Mouse (Mus musculus): ENCODE data around the gene Atxn7l1. TPM values are rescaled to one million over a fixed set of nuclear protein-coding genes. Genes with fewer than 3 reads are reported as not detected.

The Atxn7l1 gene
- polyA plus RNA-seq, 1 experiment from 2014 or later = 42.0 TPM

DNA sequence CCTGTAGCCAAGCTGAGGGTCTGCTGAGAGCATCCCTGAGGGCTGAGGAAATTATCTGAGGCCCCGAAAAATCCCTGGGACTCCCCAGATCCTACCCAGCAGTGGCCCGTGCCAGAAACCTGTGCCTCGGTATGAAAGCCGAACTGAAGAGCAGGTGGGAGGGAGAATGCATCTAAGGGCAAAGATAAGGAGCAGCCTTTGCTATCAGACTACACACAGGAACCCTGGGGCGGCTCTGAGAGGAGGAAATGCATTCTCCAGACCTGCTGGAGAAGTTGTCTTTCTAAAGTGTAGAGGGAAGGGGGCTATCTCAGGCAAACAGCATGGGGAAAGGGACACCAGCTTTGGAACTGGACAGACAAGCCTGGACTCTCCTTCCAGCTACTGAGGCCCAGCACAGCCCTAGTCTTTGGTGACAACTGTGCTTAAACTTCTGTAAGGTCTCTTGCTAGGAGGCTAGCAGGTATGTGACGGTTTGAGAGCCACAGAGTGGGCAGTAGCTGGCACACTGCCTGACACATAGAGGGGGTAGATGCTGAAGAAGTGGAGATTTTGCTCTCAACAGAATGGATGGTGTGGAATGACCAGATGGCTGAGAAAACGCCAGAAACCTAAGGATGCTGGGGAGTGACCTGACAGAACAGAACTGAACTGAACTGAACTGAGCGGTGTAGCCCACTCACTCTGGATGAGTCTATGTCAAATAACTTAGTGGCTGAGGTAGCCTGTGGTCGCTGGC is 170.5 kb downstream of the Atxn7l1 start:
- ChIA-PET POLR2A (no interaction called here), CTCF (interaction anchor here (0.9 kb wide), 1 partner anchor 33 kb away, joined by 3 read pairs; no protein-coding TSS in a partner anchor)
- no peak for TF ChIP-seq CTCF (IDR thresholded peaks at IDR 0.05)
- DNase-seq (ENCODE audit: low read depth, low spot score) = no peak
- in situ Hi-C loops (cut with MboI; ENCODE audit: low pct_unique_long_range_greater_than_20kb) = no loop called here
- no peaks in the 10 kb centered on the region for H3K27me3 ChIP-seq
- ATAC-seq = no peak

DNA sequence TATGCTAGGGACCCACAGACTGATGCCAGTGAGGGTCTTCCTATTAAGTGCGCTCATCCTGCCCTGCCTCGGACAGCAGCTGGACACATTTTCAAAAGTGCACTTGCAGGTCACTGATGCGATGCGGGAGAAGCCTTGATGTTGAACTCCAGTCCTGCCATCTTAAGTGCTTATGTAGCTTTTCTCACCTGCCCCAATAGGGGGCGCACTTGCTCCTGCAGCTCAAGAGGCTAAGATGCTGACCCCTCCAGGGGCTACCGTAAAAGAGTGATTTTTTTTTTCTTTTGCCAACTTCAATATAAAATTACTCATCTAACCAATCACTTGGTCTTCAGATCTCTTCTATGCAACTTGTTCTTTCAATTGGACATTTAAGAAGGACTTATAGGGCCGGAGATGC is 175.1 kb downstream of the Atxn7l1 start:
- DNase-seq (ENCODE audit: low read depth, low spot score) (no peak), ATAC-seq (no peak)
- TF ChIP-seq CTCF (IDR thresholded peaks at IDR 0.05) = no peak
- POLR2A ChIA-PET = no interaction called here
- CTCF ChIA-PET = no interaction called here
- in situ Hi-C loops (cut with MboI; ENCODE audit: low pct_unique_long_range_greater_than_20kb) = no loop called here
- H3K27me3 ChIP-seq = no peaks in the 10 kb centered on the region

DNA sequence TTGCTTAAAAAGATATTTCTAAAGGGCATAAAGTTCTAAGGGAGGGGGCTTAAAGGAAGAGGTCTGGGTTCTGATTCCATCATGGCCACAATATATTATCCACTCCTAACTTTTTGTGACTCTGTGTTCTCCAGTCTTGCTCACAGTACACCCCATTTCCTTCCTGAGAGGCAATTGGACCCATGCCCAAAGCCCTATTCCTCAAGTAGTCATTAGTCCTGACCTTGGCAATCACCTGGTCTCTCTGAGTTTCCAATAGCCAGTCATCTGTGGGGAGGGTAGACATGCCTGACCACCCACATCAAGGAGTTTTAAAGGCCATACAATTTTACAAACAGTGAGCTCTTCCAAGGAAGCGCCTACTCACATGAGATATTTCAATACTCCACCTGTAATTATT is 176.3 kb downstream of the Atxn7l1 start:
- POLR2A ChIA-PET = no interaction called here
- DNase-seq (ENCODE audit: low read depth, low spot score) (no peak), ATAC-seq (no peak)
- H3K27me3 ChIP-seq = no peaks in the 10 kb centered on the region
- TF ChIP-seq CTCF (IDR thresholded peaks at IDR 0.05) = no peak
- CTCF ChIA-PET = interaction anchor here (1.5 to 1.6 kb wide), 2 partner anchors 39 to 56 kb away, joined by 3 to 4 read pairs; no protein-coding TSS in a partner anchor
- in situ Hi-C loops (cut with MboI; ENCODE audit: low pct_unique_long_range_greater_than_20kb) = no loop called here

DNA sequence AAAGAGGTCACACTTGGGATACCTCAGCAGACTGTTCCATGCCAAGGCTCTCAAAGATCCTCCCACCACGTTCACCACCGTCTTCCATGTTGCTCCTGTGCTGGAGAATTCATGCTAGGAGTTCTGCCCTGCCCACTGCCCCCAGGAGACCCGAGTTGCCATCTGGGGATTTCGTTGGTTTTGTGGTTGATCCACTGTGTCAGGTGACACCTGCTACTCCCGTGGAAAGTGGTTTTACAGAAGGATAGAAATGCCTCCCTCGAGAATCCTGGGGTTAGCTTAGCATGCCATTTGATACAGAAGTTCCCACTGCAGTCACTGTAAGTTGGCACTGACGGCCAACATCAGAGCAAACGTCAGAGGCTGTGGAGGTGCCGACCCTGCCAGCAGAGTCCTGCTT is 177.9 kb downstream of the Atxn7l1 start:
- no peak for TF ChIP-seq CTCF (IDR thresholded peaks at IDR 0.05)
- in situ Hi-C loops (cut with MboI; ENCODE audit: low pct_unique_long_range_greater_than_20kb) = loop anchor here (5.0 kb wide), 1 partner anchor 298 kb away; no protein-coding TSS in a partner anchor
- POLR2A ChIA-PET = no interaction called here
- ATAC-seq = no peak
- DNase-seq (ENCODE audit: low read depth, low spot score) = no peak
- CTCF ChIA-PET = interaction anchor here (1.3 to 1.6 kb wide), 2 partner anchors 14 to 40 kb away, joined by 3 to 4 read pairs; no protein-coding TSS in a partner anchor
- no peaks in the 10 kb centered on the region for H3K27me3 ChIP-seq

DNA sequence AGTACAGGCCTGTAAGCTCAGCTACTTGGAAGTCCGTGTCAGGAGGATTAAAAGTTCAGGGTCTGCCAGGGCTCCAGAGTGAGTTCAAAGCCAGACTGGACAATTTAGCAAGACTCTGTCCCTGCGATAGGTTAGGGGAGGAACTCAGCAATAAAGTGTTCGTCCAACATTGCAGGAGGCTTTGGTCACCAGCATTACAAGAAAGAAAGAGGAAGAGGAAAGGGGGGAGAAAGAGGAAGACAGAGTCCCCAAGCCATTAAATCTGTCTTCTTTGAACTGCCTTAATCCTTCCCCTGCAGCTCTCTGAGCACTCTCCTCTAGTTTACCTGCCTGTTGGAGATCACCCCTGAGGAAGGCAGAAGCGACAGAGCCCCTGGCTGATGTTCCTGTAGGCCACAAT is 184.6 kb downstream of the Atxn7l1 start:
- TF ChIP-seq CTCF (IDR thresholded peaks at IDR 0.05) = no peak
- POLR2A ChIA-PET = no interaction called here
- no peak for ATAC-seq
- in situ Hi-C loops (cut with MboI; ENCODE audit: low pct_unique_long_range_greater_than_20kb) = no loop called here
- DNase-seq (ENCODE audit: low read depth, low spot score) = no peak
- CTCF ChIA-PET = no interaction called here
- H3K27me3 ChIP-seq = no peaks in the 10 kb centered on the region

GRCm38 (mm10) chr12:33332796-33333195 is 185.3 kb downstream of the Atxn7l1 start:
- ATAC-seq (no peak), DNase-seq (ENCODE audit: low read depth, low spot score) (no peak)
- no peak for TF ChIP-seq CTCF (IDR thresholded peaks at IDR 0.05)
- in situ Hi-C loops (cut with MboI; ENCODE audit: low pct_unique_long_range_greater_than_20kb) = no loop called here
- POLR2A ChIA-PET = no interaction called here
- H3K27me3 ChIP-seq = no peaks in the 10 kb centered on the region
- CTCF ChIA-PET = interaction anchor here (1.7 kb wide), 1 partner anchor 310 kb away, joined by 4 read pairs; no protein-coding TSS in a partner anchor

GRCm38 (mm10) chr12:33333914-33334313 is 186.4 kb downstream of the Atxn7l1 start:
- TF ChIP-seq CTCF (IDR thresholded peaks at IDR 0.05) = peak; percentile 94
- H3K27me3 ChIP-seq = no peaks in the 10 kb centered on the region
- POLR2A ChIA-PET = interaction anchor here (1.4 kb wide), 1 partner anchor 172 kb away, joined by 3 read pairs; no protein-coding TSS in a partner anchor
- ATAC-seq = peak; percentile 80
- CTCF ChIA-PET = interaction anchor here (0.9 to 1.7 kb wide), 6 partner anchors 27 to 311 kb away, joined by 3 to 4 read pairs (median 4); no protein-coding TSS in a partner anchor
- peak; percentile 51 for DNase-seq (ENCODE audit: low read depth, low spot score)
- in situ Hi-C loops (cut with MboI; ENCODE audit: low pct_unique_long_range_greater_than_20kb) = no loop called here

GRCm38 (mm10) chr12:33334511-33334910 is 187.0 kb downstream of the Atxn7l1 start:
- no peaks in the 10 kb centered on the region for H3K27me3 ChIP-seq
- POLR2A ChIA-PET = interaction anchor here (1.4 kb wide), 1 partner anchor 173 kb away, joined by 3 read pairs; no protein-coding TSS in a partner anchor
- DNase-seq (ENCODE audit: low read depth, low spot score) (no peak), ATAC-seq (no peak)
- TF ChIP-seq CTCF (IDR thresholded peaks at IDR 0.05) = no peak
- in situ Hi-C loops (cut with MboI; ENCODE audit: low pct_unique_long_range_greater_than_20kb) = no loop called here
- CTCF ChIA-PET = interaction anchor here (0.9 to 1.7 kb wide), 6 partner anchors 27 to 312 kb away, joined by 3 to 4 read pairs (median 4); no protein-coding TSS in a partner anchor

DNA sequence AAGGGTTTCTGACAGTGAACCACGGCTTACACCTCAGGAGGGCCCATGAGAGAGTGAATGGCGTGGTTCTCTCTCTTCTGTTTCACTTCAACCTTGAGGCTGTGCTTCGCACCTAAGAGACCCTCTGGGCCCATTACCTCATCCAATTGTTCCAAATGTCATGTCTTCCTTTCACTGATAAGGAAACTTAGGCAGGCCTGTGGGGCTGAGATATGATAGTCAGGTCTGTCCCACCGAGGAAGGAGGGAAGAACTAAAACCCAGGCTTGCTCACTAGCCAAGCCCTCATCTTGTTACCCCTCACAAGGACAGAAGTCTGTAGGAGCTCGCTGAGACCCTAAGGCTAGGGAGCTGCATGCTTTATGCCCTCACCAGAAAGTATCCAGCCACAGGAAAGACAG is 187.5 kb downstream of the Atxn7l1 start:
- no peaks in the 10 kb centered on the region for H3K27me3 ChIP-seq
- no peak for ATAC-seq
- in situ Hi-C loops (cut with MboI; ENCODE audit: low pct_unique_long_range_greater_than_20kb) = loop anchor here (5.0 kb wide), 1 partner anchor 53 kb away; no protein-coding TSS in a partner anchor
- ChIA-PET POLR2A (interaction anchor here (1.4 kb wide), 1 partner anchor 173 kb away, joined by 3 read pairs; no protein-coding TSS in a partner anchor), CTCF (interaction anchor here (1.0 kb wide), 2 partner anchors 51 to 54 kb away, joined by 3 read pairs; no protein-coding TSS in a partner anchor)
- no peak for TF ChIP-seq CTCF (IDR thresholded peaks at IDR 0.05)
- DNase-seq (ENCODE audit: low read depth, low spot score) = no peak

DNA sequence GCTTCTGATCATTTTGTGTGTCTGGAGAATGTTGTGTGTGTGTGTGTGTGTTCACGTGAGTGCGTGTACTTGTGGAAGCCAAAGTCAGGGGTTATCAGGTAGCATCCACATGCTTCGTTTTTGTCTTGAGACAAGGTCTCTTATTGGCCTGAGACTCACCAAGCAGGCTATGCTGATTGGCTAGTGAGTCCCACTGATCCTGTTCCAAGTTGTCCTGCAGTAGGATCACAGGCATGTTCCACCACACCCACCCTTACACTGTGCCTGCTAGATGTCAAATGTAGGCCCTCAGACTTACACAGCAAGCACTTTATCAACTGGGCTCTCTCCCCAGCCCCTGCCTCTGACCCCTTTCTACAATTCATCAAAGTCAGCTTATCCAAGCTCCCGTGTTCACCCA is 187.9 kb downstream of the Atxn7l1 start:
- ATAC-seq (no peak), DNase-seq (ENCODE audit: low read depth, low spot score) (no peak)
- in situ Hi-C loops (cut with MboI; ENCODE audit: low pct_unique_long_range_greater_than_20kb) = loop anchor here (5.0 kb wide), 1 partner anchor 53 kb away; no protein-coding TSS in a partner anchor
- POLR2A ChIA-PET = no interaction called here
- H3K27me3 ChIP-seq = no peaks in the 10 kb centered on the region
- CTCF ChIA-PET = interaction anchor here (1.0 kb wide), 1 partner anchor 54 kb away, joined by 3 read pairs; no protein-coding TSS in a partner anchor
- no peak for TF ChIP-seq CTCF (IDR thresholded peaks at IDR 0.05)

DNA sequence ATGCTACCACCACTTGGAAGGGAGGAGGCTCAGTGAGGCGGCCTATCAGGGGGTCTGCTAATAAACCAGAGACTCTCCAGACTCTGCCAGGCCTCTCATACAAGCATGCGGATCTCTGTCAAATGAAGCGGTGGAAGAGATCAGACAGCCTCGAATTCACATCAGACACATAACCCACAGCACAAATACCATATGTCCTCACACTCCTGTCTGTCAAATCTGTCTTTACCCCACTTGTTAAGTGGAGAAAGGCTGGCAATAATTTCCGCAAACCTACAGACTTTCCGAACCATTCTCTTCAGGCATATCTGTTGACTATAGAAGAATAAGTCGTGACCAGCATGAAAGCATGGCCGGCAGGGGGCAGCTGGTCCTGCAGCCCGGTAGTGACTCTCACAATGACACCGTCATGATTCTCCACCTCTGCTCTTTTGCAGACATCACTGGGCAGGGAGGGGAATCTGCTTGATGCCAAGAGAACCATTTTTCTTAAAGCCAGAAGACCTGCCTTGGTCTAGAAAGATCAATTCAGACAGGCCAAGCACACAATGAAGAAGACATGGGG is 189.2 kb downstream of the Atxn7l1 start:
- DNase-seq (ENCODE audit: low read depth, low spot score) (no peak), ATAC-seq (no peak)
- POLR2A ChIA-PET = no interaction called here
- TF ChIP-seq CTCF (IDR thresholded peaks at IDR 0.05) = no peak
- CTCF ChIA-PET = no interaction called here
- H3K27me3 ChIP-seq = no peaks in the 10 kb centered on the region
- in situ Hi-C loops (cut with MboI; ENCODE audit: low pct_unique_long_range_greater_than_20kb) = loop anchor here (5.0 kb wide), 1 partner anchor 54 kb away; no protein-coding TSS in a partner anchor
